Mouse (Mus musculus): ENCODE results near the gene Gpld1.

Gpld1 gene

GRCm38 (mm10) chr13:25020540-25020892 lies 77.6 kb downstream of the Gpld1 start:
- DNase-seq (ENCODE audit: low read depth, low spot score), result no peak

GRCm38 (mm10) chr13:25022386-25022785 lies 79.4 kb downstream of the Gpld1 start:
- DNase-seq (ENCODE audit: low read depth, low spot score), result no peak

- DNase-seq (ENCODE audit: low read depth, low spot score), result no peak
These were observed 80.2 kb downstream of the Gpld1 start for GRCm38 (mm10) chr13:25023129-25023528.

GRCm38 (mm10) chr13:25024655-25025054 lies 81.7 kb downstream of the Gpld1 start:
- peak; percentile 52 for DNase-seq (ENCODE audit: low read depth, low spot score)

- no peak for DNase-seq (ENCODE audit: low read depth, low spot score)
These were observed 83.6 kb downstream of the Gpld1 start for GRCm38 (mm10) chr13:25026409-25027113.

DNA sequence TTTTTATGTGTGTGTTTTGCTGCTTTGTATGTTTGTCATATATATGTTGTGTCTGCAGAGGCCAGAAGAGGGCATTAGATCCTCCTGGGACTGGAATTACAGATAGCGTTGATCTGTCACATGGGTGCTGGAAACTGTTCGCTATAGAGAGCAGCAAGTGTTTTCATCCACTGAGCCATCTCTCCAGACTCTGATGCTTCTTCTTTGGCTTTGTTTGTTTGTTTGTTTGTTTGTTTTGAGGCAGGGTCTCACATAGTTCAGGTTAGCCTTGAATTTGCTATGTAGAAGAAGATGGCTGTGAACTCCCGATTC lies 84.1 kb downstream of the Gpld1 start:
- no peak for DNase-seq (ENCODE audit: low read depth, low spot score)

GRCm38 (mm10) chr13:25039488-25039887 lies 96.5 kb downstream of the Gpld1 start:
- no peak for DNase-seq (ENCODE audit: low read depth, low spot score)

Measured in ZHBTc4 (cell line).